Mouse (Mus musculus): ENCODE data around the gene Itpkb.

DNA sequence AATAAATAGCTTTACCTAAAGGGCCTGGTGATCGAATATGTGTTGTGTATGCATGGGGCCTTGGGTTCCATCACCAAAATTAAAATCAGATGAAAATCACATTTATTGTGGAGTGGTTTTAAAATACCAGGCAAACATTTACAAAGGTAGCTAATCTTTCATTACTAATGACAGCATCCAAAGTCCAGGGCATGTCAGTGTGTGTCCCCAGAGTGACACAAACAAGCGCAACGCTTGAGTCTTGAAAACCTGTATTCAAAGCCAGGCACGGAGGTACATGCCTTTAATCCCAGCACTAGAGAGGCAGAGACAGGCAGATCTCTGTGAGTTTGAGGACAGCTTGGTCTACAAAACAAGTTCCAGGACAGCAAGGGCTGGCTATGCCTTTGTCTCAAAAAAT, 30.6 kb upstream of the Itpkb start:
- TF ChIP-seq GATA1 (IDR thresholded peaks at IDR 0.05; ENCODE audit: low read length) (no peak), TAL1 (IDR thresholded peaks at IDR 0.05; ENCODE audit: low read length) (no peak)
